Mouse (Mus musculus) bone marrow macrophage, adult 2 months (primary cell): ENCODE data around the gene Pdf.

Experiments used
- CTCF ChIP-seq: IDR thresholded peaks from 2 replicates; pipeline ENCODE4 v1.5.1; 2012; ENCODE audit warnings: low read depth, mild to moderate bottlenecking, low read length, moderate library complexity
- POLR2A ChIP-seq: IDR thresholded peaks from 2 replicates; pipeline ENCODE4 v1.6.1; 2012; ENCODE audit warnings: mild to moderate bottlenecking, low read depth, low read length, borderline replicate concordance

GRCm38 (mm10) chr8:107088526-107089063, 40.2 kb upstream of the Pdf start:
- TF ChIP-seq POLR2A (no peak), CTCF (no peak)
